8 mouse cellular contexts compared by ENCODE assay signal in the genomic region with DNA sequence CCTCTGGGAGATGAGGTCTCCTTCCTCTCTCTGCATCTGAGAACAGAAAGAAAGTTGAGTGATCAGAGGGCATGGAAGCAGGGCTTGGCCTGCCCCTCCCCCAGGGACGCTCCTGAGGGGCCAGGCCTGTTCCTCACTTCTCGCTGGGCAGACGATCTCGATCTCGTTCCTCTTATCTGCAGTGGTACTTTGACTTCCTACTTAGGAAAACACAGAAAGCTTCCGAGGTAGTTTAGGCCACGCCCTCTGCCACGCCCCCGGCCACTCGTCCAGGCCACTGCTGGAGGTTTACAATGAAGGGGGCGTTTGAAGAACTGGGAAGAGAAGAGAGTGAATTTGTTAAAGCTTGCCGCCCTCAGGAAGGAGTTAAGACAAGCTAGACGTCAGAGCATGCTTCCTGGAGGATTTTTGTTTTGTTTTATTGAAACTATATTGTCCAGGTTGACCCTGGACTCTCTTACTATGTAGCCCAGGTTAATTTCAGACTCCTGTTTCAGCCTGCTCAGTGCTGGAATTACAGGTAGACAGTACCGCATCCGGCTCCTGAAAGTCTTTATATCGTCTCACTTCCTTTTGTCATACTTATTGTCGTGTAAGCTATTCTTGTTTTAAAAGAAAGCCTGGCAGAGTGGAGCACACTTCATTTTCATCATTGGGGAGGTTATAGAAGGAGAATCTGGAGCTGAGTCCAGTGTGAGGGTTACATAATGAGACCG. TPM values are rescaled to one million over a fixed set of nuclear protein-coding genes. Genes with fewer than 3 reads are reported as not detected.
DNase-seq lines count a peak whose midpoint lies in the region; ATAC-seq lines count a peak whose summit lies in the region.

No protein-coding gene starts in this region.

- H3K4me3 ChIP-seq in embryonic facial prominence, embryonic 11.5 days (ENCODE audit: low read depth, low read length), result 0 out of 2 replicates have a peak overlapping the region, but pooled peaks have one; percentile 17
- H3K4me3 ChIP-seq in heart, embryonic 16.5 days (ENCODE audit: low read length), result peak overlapping the region; percentile 44
- H3K4me3 ChIP-seq in megakaryocyte, embryonic 14.5 days (replicated peaks), result peak overlapping the region; percentile 91

- no peaks in the 10 kb centered on the region for H3K9me3 ChIP-seq in embryonic facial prominence, embryonic 11.5 days (replicated peaks; ENCODE audit: control insufficient read depth, low read length)
- no peaks in the 10 kb centered on the region for H3K9me3 ChIP-seq in heart, embryonic 16.5 days (replicated peaks; ENCODE audit: control insufficient read depth, low read length)
- H3K9me3 ChIP-seq in megakaryocyte, embryonic 14.5 days, result no peaks in the 10 kb centered on the region

- H3K36me3 ChIP-seq in embryonic facial prominence, embryonic 11.5 days (replicated peaks; ENCODE audit: control insufficient read depth, insufficient read depth, low read depth, low read length), result no peaks in the 10 kb centered on the region
- H3K36me3 ChIP-seq in heart, embryonic 16.5 days (ENCODE audit: control insufficient read depth, insufficient read depth), result no peaks in the 10 kb centered on the region
- H3K36me3 ChIP-seq in megakaryocyte, embryonic 14.5 days (replicated peaks; ENCODE audit: low read length), result no peaks in the 10 kb centered on the region

- H3K4me1 ChIP-seq in embryonic facial prominence, embryonic 11.5 days (ENCODE audit: control insufficient read depth, insufficient read depth, low read length), result no peaks in the 10 kb centered on the region
- H3K4me1 ChIP-seq in heart, embryonic 16.5 days (ENCODE audit: control insufficient read depth, insufficient read depth, low read length), result peaks cover 10% of the 10 kb centered on the region
- H3K4me1 ChIP-seq in megakaryocyte, embryonic 14.5 days, result peaks cover 40% of the 10 kb centered on the region

- H3K27me3 ChIP-seq in embryonic facial prominence, embryonic 11.5 days (ENCODE audit: control insufficient read depth, insufficient read depth, low read length), result no peaks in the 10 kb centered on the region
- H3K27me3 ChIP-seq in heart, embryonic 16.5 days (ENCODE audit: control insufficient read depth, insufficient read depth, low read length), result no peaks in the 10 kb centered on the region
- H3K27me3 ChIP-seq in megakaryocyte, embryonic 14.5 days (replicated peaks), result peaks cover 22% of the 10 kb centered on the region

- peak overlapping the region; percentile 44 for H3K9ac ChIP-seq in embryonic facial prominence, embryonic 11.5 days (replicated peaks; ENCODE audit: low read length)
- peak overlapping the region; percentile 67 for H3K9ac ChIP-seq in heart, embryonic 16.5 days (ENCODE audit: low read length)

- H3K27ac ChIP-seq in embryonic facial prominence, embryonic 11.5 days (replicated peaks; ENCODE audit: low read depth, low read length), result no peak overlapping the region
- peak overlapping the region; percentile 27; the same call in 1 of the 2 replicates for H3K27ac ChIP-seq in heart, embryonic 16.5 days (ENCODE audit: low read length)

- WGBS in embryonic facial prominence, embryonic 11.5 days, result 14% methylated on average over 18 of the region's 18 CpGs
- WGBS in heart, embryonic 16.5 days, result 14% methylated on average over 18 of the region's 18 CpGs

- peak; percentile 25; the same call in 1 of the 2 replicates for ATAC-seq in embryonic facial prominence, embryonic 11.5 days (replicated peaks; ENCODE audit: insufficient number of reproducible peaks, low FRiP score, low TSS enrichment, low read depth)
- peak; percentile 58; the same call in 1 of the 2 replicates for ATAC-seq in heart, embryonic 16.5 days (replicated peaks; ENCODE audit: extremely low read depth, insufficient read depth, low FRiP score)

- H3K4me2 ChIP-seq in embryonic facial prominence, embryonic 11.5 days (ENCODE audit: low read depth, low read length), result peak overlapping the region; percentile 37
- peak overlapping the region; percentile 63 for H3K4me2 ChIP-seq in heart, embryonic 16.5 days (ENCODE audit: low read depth, low read length)

- peak; percentile 44 for DNase-seq in layer of hippocampus, adult 9-11 months
- no peak for DNase-seq in layer of hippocampus, adult 8-10 months (ENCODE audit: low spot score in 2 of 2)
- peak; percentile 72 for DNase-seq in embryonic facial prominence, embryonic 11.5 days (ENCODE audit: low spot score)
- DNase-seq in kidney, postnatal 25 days, result peak; percentile 57 to 62
- peak; percentile 33 to 76 for DNase-seq in spleen, postnatal 10 days (ENCODE audit: low spot score in 2 of 2)
- no peak for DNase-seq in left cerebral cortex, adult 8-10 months (ENCODE audit: low spot score in 2 of 2)

RNA-seq across cellular contexts. Expression of a gene that starts 7.4 kb away (rescaled TPM):
- total RNA-seq in layer of hippocampus, adult 8-10 months (2022), result 1 to 10 TPM; 4.7 to 5.7 (median 5.3) TPM
- polyA plus RNA-seq in embryonic facial prominence, embryonic 11.5 days (2014; fragmentation: Nextera tagmentation; extraction: Ambion mirVana), result 17.6 and 18.0 TPM in 2 replicates
- 11.5 and 11.7 TPM in 2 replicates for polyA plus RNA-seq in heart, embryonic 16.5 days (2015; fragmentation: Nextera tagmentation; extraction: Ambion mirVana)
- polyA plus RNA-seq in megakaryocyte, embryonic 14.5 days (2012; ENCODE audit: insufficient read depth, low replicate concordance), result 1.0 and 1.5 TPM in 2 replicates
- total RNA-seq in left cerebral cortex, adult 8-10 months (2022), result 1 to 10 TPM; 3.7 to 4.9 (median 4.2) TPM

RNA-seq across cellular contexts. Expression of a gene that starts 7.6 kb away (rescaled TPM):
- 1 to 10 TPM in 2 of 4 experiments, under 1 TPM in 2; 0.67 to 3.4 (median 1.00) TPM for total RNA-seq in layer of hippocampus, adult 8-10 months (2022)
- polyA plus RNA-seq in embryonic facial prominence, embryonic 11.5 days (2014; fragmentation: Nextera tagmentation; extraction: Ambion mirVana), result 15.4 and 16.1 TPM in 2 replicates
- polyA plus RNA-seq in heart, embryonic 16.5 days (2015; fragmentation: Nextera tagmentation; extraction: Ambion mirVana), result 5.3 and 5.6 TPM in 2 replicates
- polyA plus RNA-seq in megakaryocyte, embryonic 14.5 days (2012; ENCODE audit: insufficient read depth, low replicate concordance), result not detected in 2 replicates
- total RNA-seq in left cerebral cortex, adult 8-10 months (2022), result 1 to 10 TPM; 1.2 to 2.7 (median 1.5) TPM

RNA-seq across cellular contexts. Expression of a gene that starts 30.4 kb away (rescaled TPM):
- total RNA-seq in layer of hippocampus, adult 8-10 months (2022), result 10 to 100 TPM; 24.8 to 36.4 (median 30.2) TPM
- polyA plus RNA-seq in embryonic facial prominence, embryonic 11.5 days (2014; fragmentation: Nextera tagmentation; extraction: Ambion mirVana), result 8.6 and 11.1 TPM in 2 replicates
- 5.6 and 7.3 TPM in 2 replicates for polyA plus RNA-seq in heart, embryonic 16.5 days (2015; fragmentation: Nextera tagmentation; extraction: Ambion mirVana)
- polyA plus RNA-seq in megakaryocyte, embryonic 14.5 days (2012; ENCODE audit: insufficient read depth, low replicate concordance), result 0.84 TPM in 1 of 2 replicates, not detected in the other
- total RNA-seq in left cerebral cortex, adult 8-10 months (2022), result 10 to 100 TPM; 17.0 to 21.9 (median 19.7) TPM

RNA-seq across cellular contexts. Expression of a gene that starts 41.0 kb away (rescaled TPM):
- total RNA-seq in layer of hippocampus, adult 8-10 months (2022), result 1 to 10 TPM; 1.2 to 8.0 (median 5.2) TPM
- 1.5 and 1.7 TPM in 2 replicates for polyA plus RNA-seq in embryonic facial prominence, embryonic 11.5 days (2014; fragmentation: Nextera tagmentation; extraction: Ambion mirVana)
- polyA plus RNA-seq in heart, embryonic 16.5 days (2015; fragmentation: Nextera tagmentation; extraction: Ambion mirVana), result 5.9 and 13.3 TPM in 2 replicates
- polyA plus RNA-seq in megakaryocyte, embryonic 14.5 days (2012; ENCODE audit: insufficient read depth, low replicate concordance), result 7.6 and 33.7 TPM in 2 replicates
- 1 to 10 TPM; 1.4 to 6.0 (median 2.1) TPM for total RNA-seq in left cerebral cortex, adult 8-10 months (2022)

RNA-seq across cellular contexts. Expression of a gene that starts 47.0 kb away (rescaled TPM):
- 1 to 10 TPM in 2 of 4 experiments, under 1 TPM in 2; 0.70 to 2.4 (median 1.5) TPM for total RNA-seq in layer of hippocampus, adult 8-10 months (2022)
- polyA plus RNA-seq in embryonic facial prominence, embryonic 11.5 days (2014; fragmentation: Nextera tagmentation; extraction: Ambion mirVana), result 0.97 and 1.1 TPM in 2 replicates
- 9.6 and 11.6 TPM in 2 replicates for polyA plus RNA-seq in heart, embryonic 16.5 days (2015; fragmentation: Nextera tagmentation; extraction: Ambion mirVana)
- polyA plus RNA-seq in megakaryocyte, embryonic 14.5 days (2012; ENCODE audit: insufficient read depth, low replicate concordance), result 0.31 TPM in 1 of 2 replicates, not detected in the other
- total RNA-seq in left cerebral cortex, adult 8-10 months (2022), result 1 to 10 TPM; 1.6 to 4.7 (median 2.1) TPM

Comparison
In these comparisons a context has a peak if more than half of its experiments do, and no peak if none do; other contexts are left out.
1. DNase-seq: peak in layer of hippocampus, adult 9-11 months (single experiment), embryonic facial prominence, embryonic 11.5 days (single experiment), kidney, postnatal 25 days (2 of 2) and spleen, postnatal 10 days (2 of 2); none in layer of hippocampus, adult 8-10 months (0 of 2) and left cerebral cortex, adult 8-10 months (0 of 2).
2. H3K4me3 ChIP-seq: peak in every context shown above with its lines; median percentile 91 in megakaryocyte, embryonic 14.5 days; 44 in heart, embryonic 16.5 days; 17 in embryonic facial prominence, embryonic 11.5 days.